Mouse (Mus musculus) bone marrow, adult 2 months (tissue): ENCODE measurements around the gene Znrf2.

ENCODE experiments used
- CTCF ChIP-seq: fragments of 200-500 bp; IDR thresholded peaks from 2 replicates; pipeline ENCODE4 v1.5.1; 2011; ENCODE audit warnings: low read length, control low read depth; ENCODE audit not compliant: control insufficient read depth, insufficient read depth
- POLR2A ChIP-seq: fragments of 200-500 bp; IDR thresholded peaks from 2 replicates; pipeline ENCODE4 v1.6.1; 2011; ENCODE audit warnings: low read depth, mild to moderate bottlenecking, control low read depth, low read length, borderline replicate concordance; ENCODE audit not compliant: control insufficient read depth

DNA sequence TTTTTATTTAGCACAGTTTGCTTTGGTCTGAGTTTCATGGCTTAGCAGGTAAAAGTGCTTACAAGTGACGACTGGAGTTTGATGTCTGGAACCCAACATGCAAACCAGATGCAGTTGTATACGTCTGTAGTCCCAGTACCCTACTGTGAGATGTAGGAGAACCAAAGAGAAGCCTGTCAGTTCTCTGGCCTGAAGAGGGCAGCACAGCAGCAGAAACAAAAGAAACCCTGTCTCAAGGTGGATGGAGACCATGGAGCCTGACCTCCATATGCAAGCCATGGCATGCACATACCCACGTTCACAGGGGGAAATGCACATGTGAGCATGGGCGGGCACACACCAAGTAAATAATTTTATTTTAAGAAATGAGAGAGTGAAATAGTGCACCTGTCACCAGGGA lies 100.8 kb downstream of the Znrf2 start:
- TF ChIP-seq CTCF (peak; percentile 77), POLR2A (no peak)
